Mouse (Mus musculus): ENCODE results near the gene Polr3e.

Polr3e gene

DNA sequence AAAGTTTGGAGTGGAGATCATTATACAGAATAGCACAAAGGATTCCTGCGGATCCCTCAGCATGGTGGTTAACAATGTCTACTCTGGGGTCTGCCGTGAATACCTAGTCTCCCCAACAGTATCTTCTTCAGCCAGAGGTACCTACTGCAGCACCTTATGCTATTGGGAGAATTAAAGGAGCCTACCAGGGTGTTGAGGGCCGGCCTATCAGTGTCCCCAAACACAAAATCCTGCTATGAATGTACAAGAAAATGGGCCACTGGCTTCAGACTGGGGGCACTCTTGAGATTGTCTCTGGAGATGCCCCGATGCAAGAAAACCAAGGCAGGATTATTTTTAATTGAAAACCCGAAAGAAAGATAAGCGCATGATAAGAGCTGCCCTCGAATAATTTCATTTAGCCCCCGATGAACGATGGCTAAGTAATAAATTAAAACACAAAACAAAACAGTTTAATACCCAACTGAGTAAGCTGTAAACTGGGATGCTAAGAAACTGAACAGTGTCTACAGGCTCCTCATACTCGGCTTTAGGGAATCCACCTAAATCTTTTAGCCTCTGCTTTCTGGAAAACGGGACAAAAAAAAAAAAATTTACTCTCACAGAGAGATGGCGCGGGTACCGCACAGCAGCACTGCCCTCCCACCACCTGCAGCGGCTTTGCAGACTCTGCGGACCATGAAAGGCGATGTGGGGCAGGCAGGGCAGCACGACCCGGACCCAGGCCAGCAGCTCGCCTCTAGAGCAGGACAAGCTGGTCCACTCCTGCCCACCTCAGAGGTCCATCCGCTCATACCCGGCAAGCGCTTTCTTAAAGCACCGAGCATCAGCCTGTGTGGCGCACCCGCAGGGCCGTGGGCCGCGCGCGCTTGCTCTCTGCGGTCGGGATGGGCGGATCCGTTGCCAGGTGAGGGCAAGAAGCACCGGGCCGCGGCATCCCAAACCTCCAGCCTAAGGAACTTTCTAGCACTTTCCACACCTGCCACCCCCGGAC is 63.7 kb downstream of the Polr3e start:
- peak; percentile 61 to 72 for DNase-seq

- peak; percentile 93 for DNase-seq
Measured at GRCm38 (mm10) chr7:120982200-120982841, 64.8 kb downstream of the Polr3e start, which contains the start of the genes Cdr2 and Mfsd13b. Gene Cdr2 (minus strand): TSS chr7:120982312. Gene Mfsd13b (plus strand): TSS chr7:120982509.

GRCm38 (mm10) chr7:120982968-120983367 is 65.4 kb downstream of the Polr3e start:
- no peak for DNase-seq

GRCm38 (mm10) chr7:120991191-120991590 is 73.6 kb downstream of the Polr3e start:
- DNase-seq: no peak

Data from cerebellum, postnatal 25 days (tissue).